Mouse (Mus musculus): Measurements from ENCODE around the gene Szrd1.

GRCm38 (mm10) chr4:141067516-141068046, 72.0 kb downstream of the Szrd1 start:
- no peak for TF ChIP-seq CTCF (IDR thresholded peaks at IDR 0.05)
- no peak for TF ChIP-seq EP300 (IDR thresholded peaks at IDR 0.05)

All from lung, postnatal 0 days (tissue).